Mouse (Mus musculus) bone marrow macrophage, adult 2 months (primary cell): ENCODE measurements around the gene Cep41.

Experiments used
- CTCF ChIP-seq: IDR thresholded peaks from 2 replicates; pipeline ENCODE4 v1.5.1; 2012; ENCODE audit warnings: low read depth, mild to moderate bottlenecking, low read length, moderate library complexity
- POLR2A ChIP-seq: IDR thresholded peaks from 2 replicates; pipeline ENCODE4 v1.6.1; 2012; ENCODE audit warnings: mild to moderate bottlenecking, low read depth, low read length, borderline replicate concordance

- TF ChIP-seq CTCF (no peak), POLR2A (no peak)
Observed at GRCm38 (mm10) chr6:30654932-30655331, 38.6 kb downstream of the Cep41 start.
